Mouse (Mus musculus) C2C12 (cell line): ENCODE data around the gene Dph1.

ENCODE experiments used
- CEBPB ChIP-seq: IDR thresholded peaks from one replicate; pipeline ENCODE4 v1.6.1; 2011; ENCODE audit warnings: low read depth, mild to moderate bottlenecking, control low read depth, moderate library complexity
- CTCF ChIP-seq: IDR thresholded peaks from one replicate; pipeline ENCODE4 v1.5.1; 2011; ENCODE audit not compliant: control insufficient read depth, insufficient read depth, insufficient read length
- FOSL1 ChIP-seq: IDR thresholded peaks from one replicate; pipeline ENCODE4 v1.8.0; 2011; ENCODE audit warnings: mild to moderate bottlenecking, low read length; ENCODE audit not compliant: poor library complexity, insufficient read depth, severe bottlenecking
- MAX ChIP-seq: IDR thresholded peaks from one replicate; pipeline ENCODE4 v1.6.1; 2011; ENCODE audit warnings: mild to moderate bottlenecking, control low read depth
- MYOG ChIP-seq: IDR thresholded peaks from one replicate; pipeline ENCODE4 v1.6.1; 2011; ENCODE audit not compliant: control insufficient read depth, insufficient read length; ENCODE audit errors: extremely low read depth
- USF1 ChIP-seq: IDR thresholded peaks from one replicate; pipeline ENCODE4 v1.6.1; 2011; ENCODE audit warnings: low read depth, mild to moderate bottlenecking, control low read depth, moderate library complexity

DNA sequence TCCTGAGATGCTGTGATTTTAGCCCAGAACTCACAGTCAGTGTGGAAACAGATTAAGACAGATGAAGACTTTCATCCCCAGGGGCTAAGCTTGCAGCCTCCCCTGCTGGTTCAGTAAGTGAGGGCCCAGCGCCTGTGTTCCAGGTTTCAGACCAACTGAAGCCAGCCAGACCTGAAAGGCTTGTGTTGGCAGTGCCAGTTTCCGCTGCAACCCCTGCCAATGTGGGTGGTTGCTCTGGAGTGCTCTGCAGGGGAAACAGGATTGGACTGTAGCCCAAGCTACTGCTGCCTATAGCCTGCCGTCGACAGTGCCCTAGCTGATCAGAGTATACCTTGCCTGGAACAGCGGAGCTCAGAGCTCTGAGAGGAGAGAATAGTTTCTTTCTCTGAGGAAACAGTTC lies 58.8 kb downstream of the Dph1 start:
- no peak for TF ChIP-seq CTCF
- no peak for TF ChIP-seq MYOG
- TF ChIP-seq USF1, result no peak
- no peak for TF ChIP-seq MAX
- TF ChIP-seq CEBPB, result no peak
- no peak for TF ChIP-seq FOSL1
